Mouse (Mus musculus) heart, embryonic 12.5 days (tissue): Measurements from ENCODE around the gene Ttll9. TPM values are rescaled to one million over a fixed set of nuclear protein-coding genes. Genes with fewer than 3 reads are reported as not detected.

ENCODE experiments used
- ATAC-seq: fragments of 200-750 bp; cut with Nextera tagmentation; 2 replicates; pipeline ENCODE4 v1.8.0; 2017; ENCODE audit warnings: moderate TSS enrichment, moderate library complexity; ENCODE audit not compliant: insufficient number of reproducible peaks, low FRiP score
- H3K27ac ChIP-seq: fragments of 300-500 bp; sonication (generic); 2 replicates; pipeline ENCODE4 v1.5.1; 2016; ENCODE audit warnings: mild to moderate bottlenecking, moderate library complexity; ENCODE audit not compliant: poor library complexity, severe bottlenecking
- H3K27me3 ChIP-seq: fragments of 300-500 bp; sonication (generic); replicated peaks from 2 replicates; pipeline ENCODE4 v1.6.1; 2016; ENCODE audit warnings: mild to moderate bottlenecking, moderate library complexity
- H3K36me3 ChIP-seq: fragments of 300-500 bp; sonication (generic); 2 replicates; pipeline ENCODE4 v1.6.1; 2016; ENCODE audit warnings: mild to moderate bottlenecking, moderate library complexity
- H3K4me1 ChIP-seq: fragments of 300-500 bp; sonication (generic); replicated peaks from 2 replicates; pipeline ENCODE4 v1.6.1; 2016; ENCODE audit warnings: mild to moderate bottlenecking
- H3K4me2 ChIP-seq: fragments of 300-500 bp; sonication (generic); 2 replicates; pipeline ENCODE4 v1.6.1; 2016; ENCODE audit warnings: mild to moderate bottlenecking, moderate library complexity
- H3K4me3 ChIP-seq: fragments of 300-500 bp; sonication (generic); 2 replicates; pipeline ENCODE4 v1.5.1; 2016; ENCODE audit warnings: mild to moderate bottlenecking
- H3K9ac ChIP-seq: fragments of 300-500 bp; sonication (generic); 2 replicates; pipeline ENCODE4 v1.6.1; 2016; ENCODE audit warnings: mild to moderate bottlenecking, moderate library complexity
- H3K9me3 ChIP-seq: fragments of 300-500 bp; sonication (generic); replicated peaks from 2 replicates; pipeline ENCODE4 v1.6.1; 2016; ENCODE audit warnings: mild to moderate bottlenecking, moderate library complexity
- WGBS: fragments of 180-500 bp; shearing (Covaris S2); methylation state at CpG from one replicate; pipeline ENCODE4 v1.1.7; 2016; 5-methylcytosine and 5-hydroxymethylcytosine counted together
- polyA plus RNA-seq: library from polyadenylated mRNA; unstranded; fragments of >200 nt; fragmentation: Nextera tagmentation; extraction: Ambion mirVana; gene quantifications from 2 replicates; pipeline ENCODE4 v1.2.1, GENCODE M21; 2016

Ttll9 gene
- polyA plus RNA-seq, 1 experiment from 2014 or later, result 0.38 TPM

DNA sequence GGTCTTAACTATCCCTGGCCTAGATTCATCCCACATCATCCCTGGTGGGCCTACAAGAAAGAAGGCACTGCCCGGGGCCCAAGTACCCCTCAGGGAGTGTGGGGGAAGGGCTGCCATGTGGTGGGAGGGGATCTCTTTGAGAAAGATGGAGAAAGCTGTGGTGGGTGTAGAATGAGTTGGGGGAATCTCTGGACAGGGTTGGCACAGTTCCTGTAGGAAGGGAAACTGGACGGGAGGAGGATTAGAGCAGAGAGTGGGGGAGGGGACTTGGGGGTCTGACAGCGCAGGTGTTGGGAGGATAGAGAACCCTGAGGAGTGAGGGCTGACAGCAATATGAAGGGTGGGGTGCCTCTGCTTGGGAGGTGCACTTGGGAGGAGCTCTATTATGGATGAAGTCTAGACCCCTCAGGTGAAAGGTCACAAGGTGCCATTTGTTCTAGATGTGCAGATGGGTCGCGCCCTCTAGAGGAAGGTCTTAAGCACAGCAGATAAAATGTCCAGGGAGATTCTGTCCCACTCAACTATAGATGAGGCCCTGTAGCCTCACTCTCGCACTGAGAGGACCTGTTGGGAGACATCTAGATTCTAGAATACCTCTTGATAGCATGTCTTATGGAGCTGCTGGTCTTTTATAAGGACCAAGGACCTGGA, 93.1 kb downstream of the Ttll9 start:
- Histone ChIP-seq H3K4me1 (no peaks in the 10 kb centered on the region), H3K36me3 (no peaks in the 10 kb centered on the region), H3K4me3 (no peak overlapping the region), H3K4me2 (no peak overlapping the region), H3K27me3 (peaks cover 71% of the 10 kb centered on the region), H3K9me3 (no peaks in the 10 kb centered on the region), H3K27ac (no peak overlapping the region), H3K9ac (no peak overlapping the region)
- no peak for ATAC-seq
- 48% methylated on average over 6 of the region's 6 CpGs for WGBS

Other genes starting within 250 kb of the Ttll9 start
- 87.7 and 90.9 TPM in 2 replicates for gene Id1, start 226.2 kb upstream of the Ttll9 start, polyA plus RNA-seq
- gene Cox4i2, start 208.3 kb upstream of the Ttll9 start, polyA plus RNA-seq, result 18.9 and 20.8 TPM in 2 replicates
- gene Bcl2l1, start 130.8 kb upstream of the Ttll9 start, polyA plus RNA-seq, result 83.0 and 85.9 TPM in 2 replicates
- 65.6 and 74.1 TPM in 2 replicates for gene Tpx2, start 114.5 kb upstream of the Ttll9 start, polyA plus RNA-seq
- gene Mylk2, start 51.1 kb upstream of the Ttll9 start, polyA plus RNA-seq, result 0.05 and 0.12 TPM in 2 replicates
- gene Foxs1, start 29.3 kb upstream of the Ttll9 start, polyA plus RNA-seq, result 0.86 and 1.1 TPM in 2 replicates
- gene Dusp15, start 10.8 kb upstream of the Ttll9 start, polyA plus RNA-seq, result 0.10 TPM in 1 of 2 replicates, not detected in the other
- gene Pdrg1, start 52.9 kb downstream of the Ttll9 start, polyA plus RNA-seq, result 94.3 and 96.7 TPM in 2 replicates
- gene Xkr7, start 69.4 kb downstream of the Ttll9 start, polyA plus RNA-seq, result not detected in 2 replicates
- 7.9 and 8.7 TPM in 2 replicates for gene Ccm2l, start 103.5 kb downstream of the Ttll9 start, polyA plus RNA-seq
- gene Hck, start 146.0 kb downstream of the Ttll9 start, polyA plus RNA-seq, result 1.2 and 1.3 TPM in 2 replicates
- gene Tm9sf4, start 198.8 kb downstream of the Ttll9 start, polyA plus RNA-seq, result 75.4 and 81.8 TPM in 2 replicates